Mouse (Mus musculus) T-helper 17 cell (primary cell): Measurements from ENCODE around the gene Ddah2.

ENCODE experiments used
- in situ Hi-C, 2 experiments: fragments of 300-600 bp; cut with MboI, MseI; formaldehyde crosslinking; loops; 1 replicate in 1 of 2; 2 replicates in 1 of 2; pipeline ENCODE4 v1.15.1; 2025; ENCODE audit warnings: high pct_unique_total_duplicates in 2 of 2

Gene Ddah2

DNA sequence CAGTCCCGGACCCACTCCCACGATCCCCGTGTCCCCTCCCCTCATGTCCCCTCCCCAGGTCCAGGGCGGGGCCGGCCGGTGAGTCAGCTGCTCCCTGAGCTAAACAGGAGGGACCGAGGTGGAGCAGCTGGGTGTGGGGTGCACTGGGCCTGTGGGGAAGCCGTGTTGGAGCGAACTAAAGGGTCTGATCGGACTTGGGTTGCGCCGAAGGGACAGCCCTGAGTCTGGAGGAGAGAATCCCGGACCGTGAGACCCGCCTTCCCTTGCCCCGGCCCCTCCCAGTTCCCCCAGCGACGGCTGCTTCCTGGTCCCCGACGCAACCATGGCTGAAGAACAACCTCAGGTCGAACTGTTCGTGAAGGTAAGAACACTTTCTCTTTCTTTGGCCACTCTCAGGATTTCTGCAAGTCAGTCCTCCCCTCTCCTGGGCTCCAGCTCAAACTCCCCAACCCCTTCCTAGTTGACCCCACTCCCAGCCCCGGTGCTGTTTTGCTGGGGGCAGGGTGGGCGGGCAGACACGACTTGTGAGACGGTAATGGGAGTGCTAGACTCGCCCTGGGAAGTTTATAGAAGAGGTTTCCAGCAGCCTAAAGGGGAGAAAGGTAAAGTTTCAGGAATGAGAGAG, 8.6 kb upstream of the Ddah2 start:
- in situ Hi-C loops = loop anchor here in 1 of 2 experiments (10.0 kb wide), 1 partner anchor 805 kb away; no protein-coding TSS in a partner anchor

DNA sequence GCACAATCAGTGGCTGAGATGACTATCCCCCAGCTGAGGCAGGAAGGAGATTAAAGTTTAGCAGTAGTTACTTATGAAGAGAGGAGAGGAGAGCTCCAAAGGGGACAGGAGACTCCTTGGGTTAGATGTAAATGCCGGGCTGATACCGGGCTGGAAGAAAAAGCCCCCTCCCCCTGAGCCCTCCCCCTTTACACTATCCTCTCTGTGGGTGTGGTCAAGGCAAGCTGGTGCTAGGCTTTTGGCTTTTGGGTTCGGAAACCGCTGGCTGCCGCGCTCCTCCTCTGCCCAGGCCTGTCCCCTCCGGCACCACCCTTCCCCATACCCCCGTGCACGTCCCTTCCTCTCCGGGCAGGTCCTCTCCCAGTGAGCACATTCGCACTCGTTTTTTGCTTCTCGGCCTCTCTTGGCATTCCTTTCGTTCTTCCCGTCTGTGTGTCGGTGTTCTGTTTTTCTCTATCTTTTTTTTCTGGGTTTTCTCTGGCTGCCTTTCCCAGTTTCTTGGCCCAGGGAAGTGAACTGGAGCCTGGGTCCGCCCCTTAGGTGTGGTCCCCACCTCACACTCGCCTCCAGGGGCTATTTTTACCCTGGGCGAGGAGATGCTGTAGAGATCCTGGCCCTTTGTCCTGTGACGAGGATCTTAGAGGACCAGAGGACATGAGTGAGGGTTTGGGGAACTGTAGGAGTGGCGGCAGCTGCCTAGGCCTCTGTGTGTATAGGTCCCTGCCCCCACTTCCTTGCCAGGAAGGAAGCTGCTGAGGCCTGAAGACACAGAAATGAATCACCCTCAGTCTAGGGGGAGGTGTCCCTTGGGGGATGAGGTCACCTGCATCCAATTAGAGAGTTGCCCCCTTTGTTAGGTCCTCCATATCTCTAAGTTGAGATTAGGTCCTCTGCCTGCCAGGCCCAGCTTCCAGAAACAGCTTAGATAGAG, 7.4 kb upstream of the Ddah2 start:
- in situ Hi-C loops = loop anchor here in 1 of 2 experiments (10.0 kb wide), 1 partner anchor 803 kb away; no protein-coding TSS in a partner anchor

DNA sequence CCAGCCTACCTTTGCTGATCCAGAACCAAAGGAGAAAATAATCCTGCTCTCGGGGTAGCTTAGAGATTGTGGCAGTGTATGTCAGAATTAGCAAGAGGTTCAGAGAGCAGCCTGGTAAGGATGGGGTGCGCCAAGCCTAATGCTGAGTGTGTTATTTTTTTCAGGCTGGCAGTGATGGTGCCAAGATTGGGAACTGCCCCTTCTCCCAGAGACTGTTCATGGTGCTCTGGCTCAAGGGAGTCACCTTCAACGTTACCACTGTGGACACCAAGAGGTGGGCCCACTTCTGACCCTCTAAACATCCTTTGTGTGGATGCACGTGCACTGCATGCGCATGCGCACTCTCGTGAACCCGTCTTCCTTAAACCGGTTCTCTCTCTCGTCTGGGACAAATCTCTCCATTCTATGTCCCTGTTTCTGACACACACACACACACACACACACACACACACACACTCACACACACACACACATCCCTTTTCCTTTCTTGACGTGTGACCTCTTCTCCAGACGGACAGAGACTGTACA, 6.5 kb upstream of the Ddah2 start:
- in situ Hi-C loops = loop anchor here in 1 of 2 experiments (10.0 kb wide), 1 partner anchor 802 kb away; no protein-coding TSS in a partner anchor

DNA sequence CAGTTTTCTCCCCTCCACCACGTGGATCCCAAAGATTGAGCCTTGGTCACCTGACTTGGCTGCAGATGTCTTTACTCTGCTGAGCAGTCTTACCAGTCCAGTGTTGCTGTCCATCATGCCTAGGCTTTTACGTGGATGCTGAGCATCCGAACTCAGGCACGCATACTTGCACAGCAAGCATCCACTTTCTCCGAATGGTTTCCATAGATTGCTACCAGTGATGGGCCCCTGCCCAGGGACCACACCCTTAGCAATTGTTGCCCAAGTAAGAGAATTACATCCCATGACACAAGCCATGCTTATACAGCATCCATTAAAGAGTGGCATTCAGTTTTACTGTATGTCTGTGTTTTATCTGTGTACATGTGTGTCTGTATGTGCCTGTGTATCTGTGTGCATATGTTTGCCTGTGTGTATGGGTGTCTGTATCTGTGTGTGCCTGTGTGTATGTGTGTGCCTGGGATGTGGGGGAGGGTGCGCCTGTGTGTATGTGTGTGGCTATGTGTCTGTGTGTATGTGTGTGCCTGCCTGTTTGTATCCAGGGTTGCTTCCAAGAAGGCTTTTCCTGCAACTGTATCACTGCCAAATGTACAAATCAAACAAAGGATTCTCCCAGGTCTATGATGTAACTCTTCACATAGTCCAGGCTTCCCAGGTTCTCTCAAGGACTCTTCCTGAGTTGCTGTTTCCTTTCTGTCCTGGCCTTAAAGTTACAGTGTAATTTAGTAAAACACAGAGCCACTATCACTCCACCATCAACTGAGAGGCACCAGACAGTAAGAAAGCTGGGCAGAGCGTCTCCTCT, 2.9 kb upstream of the Ddah2 start:
- in situ Hi-C loops = loop anchor here in 1 of 2 experiments (10.0 kb wide), 1 partner anchor 799 kb away; no protein-coding TSS in a partner anchor

- in situ Hi-C loops = loop anchor here in 1 of 2 experiments (10.0 kb wide), 1 partner anchor 798 kb away; no protein-coding TSS in a partner anchor
Measured at GRCm38 (mm10) chr17:35057090-35057489, 1.7 kb upstream of the Ddah2 start.

- in situ Hi-C loops = loop anchor here in 1 of 2 experiments (10.0 kb wide), 1 partner anchor 796 kb away; no protein-coding TSS in a partner anchor
Measured at GRCm38 (mm10) chr17:35058316-35058715, 519 bp upstream of the Ddah2 start.

GRCm38 (mm10) chr17:35060071-35060470, 1.2 kb downstream of the Ddah2 start:
- in situ Hi-C loops = loop anchor here (5.0 kb wide), 1 partner anchor 38 kb away; no protein-coding TSS in a partner anchor

DNA sequence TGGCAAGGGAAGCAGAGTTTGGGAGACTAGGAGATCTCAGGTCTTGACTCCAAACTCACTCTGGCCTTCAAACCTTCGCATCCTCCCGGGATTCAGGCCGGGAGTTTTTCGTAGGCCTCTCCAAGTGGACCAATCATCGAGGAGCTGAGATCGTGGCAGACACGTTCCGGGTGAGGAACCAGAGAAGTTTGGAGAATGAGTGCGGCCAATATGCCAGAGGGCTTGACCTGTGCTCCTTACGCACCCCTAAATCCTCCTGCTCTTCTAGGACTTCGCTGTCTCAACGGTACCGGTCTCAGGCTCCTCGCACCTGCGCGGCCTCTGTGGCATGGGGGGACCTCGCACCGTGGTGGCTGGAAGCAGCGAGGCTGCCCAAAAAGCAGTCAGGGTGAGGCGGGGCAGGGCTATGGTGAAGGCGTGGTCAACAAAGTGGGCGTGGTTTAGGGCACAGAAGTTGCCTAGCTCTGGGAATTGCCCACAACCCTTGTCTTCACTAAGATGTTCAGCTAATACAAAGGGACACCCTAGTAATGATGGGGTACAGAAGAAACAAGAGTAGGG, 2.0 kb downstream of the Ddah2 start:
- in situ Hi-C loops = loop anchor here (5.0 kb wide), 1 partner anchor 39 kb away; no protein-coding TSS in a partner anchor

DNA sequence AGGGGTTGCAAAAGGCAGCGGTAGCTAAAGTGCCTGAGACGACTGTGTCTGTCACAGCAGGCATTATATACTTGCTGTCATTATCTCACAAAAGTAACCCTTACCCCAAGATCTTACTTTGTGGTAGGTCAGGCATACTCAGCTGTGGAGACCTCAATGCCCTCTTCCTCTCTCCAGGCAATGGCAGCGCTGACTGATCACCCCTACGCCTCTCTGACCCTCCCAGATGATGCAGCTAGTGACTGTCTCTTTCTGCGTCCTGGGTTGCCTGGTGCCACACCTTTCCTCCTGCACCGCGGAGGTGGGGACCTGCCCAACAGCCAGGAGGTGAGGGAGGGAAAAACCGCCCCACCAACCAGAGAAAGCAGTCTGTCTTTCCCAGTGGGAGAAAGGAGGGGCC, 2.5 kb downstream of the Ddah2 start:
- in situ Hi-C loops = loop anchor here (5.0 kb wide), 1 partner anchor 39 kb away; no protein-coding TSS in a partner anchor

- in situ Hi-C loops = loop anchor here (5.0 kb wide), 1 partner anchor 41 kb away; no protein-coding TSS in a partner anchor
Measured at GRCm38 (mm10) chr17:35063466-35063865, 4.6 kb downstream of the Ddah2 start.

DNA sequence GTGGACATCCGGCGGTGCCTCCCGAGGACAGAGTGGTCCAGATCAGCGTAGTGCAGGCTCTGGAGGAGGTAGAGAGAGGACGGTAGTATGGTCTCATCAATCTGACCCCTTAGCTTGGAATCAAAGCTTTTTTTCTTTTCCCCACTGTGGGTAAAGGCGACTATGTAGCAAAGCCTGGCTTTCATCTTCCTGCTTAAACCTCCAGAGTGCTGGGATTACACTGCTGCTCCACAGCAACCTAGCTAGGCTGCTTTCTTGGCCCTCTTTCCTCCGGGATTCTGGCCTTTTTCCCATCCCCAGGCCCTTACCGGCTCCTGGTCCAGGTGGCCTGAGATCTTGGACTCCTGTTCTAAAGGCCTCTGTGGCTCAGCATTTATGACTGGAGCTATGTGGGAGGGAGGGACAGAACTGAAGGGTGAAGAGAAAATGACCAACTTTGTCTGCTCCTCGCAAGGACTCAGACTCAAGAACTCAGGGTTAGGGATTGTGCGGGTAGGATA, 5.6 kb downstream of the Ddah2 start:
- in situ Hi-C loops = loop anchor here (5.0 kb wide), 1 partner anchor 42 kb away; no protein-coding TSS in a partner anchor

- in situ Hi-C loops = loop anchor here (5.0 kb wide), 1 partner anchor 43 kb away; no protein-coding TSS in a partner anchor
Measured at GRCm38 (mm10) chr17:35064951-35065947, 6.4 kb downstream of the Ddah2 start, which contains the start of gene Ly6g6c. Ly6g6c (plus strand) TSS chr17:35065388.

GRCm38 (mm10) chr17:35066084-35066483, 7.2 kb downstream of the Ddah2 start, which contains the start of gene Mpig6b:
Mpig6b (minus strand) TSS chr17:35066184.
- in situ Hi-C loops = no loop called here

- in situ Hi-C loops = no loop called here
Measured at GRCm38 (mm10) chr17:35068213-35068914, 9.5 kb downstream of the Ddah2 start.

- in situ Hi-C loops = no loop called here
Measured at GRCm38 (mm10) chr17:35070556-35071229, 11.9 kb downstream of the Ddah2 start.

DNA sequence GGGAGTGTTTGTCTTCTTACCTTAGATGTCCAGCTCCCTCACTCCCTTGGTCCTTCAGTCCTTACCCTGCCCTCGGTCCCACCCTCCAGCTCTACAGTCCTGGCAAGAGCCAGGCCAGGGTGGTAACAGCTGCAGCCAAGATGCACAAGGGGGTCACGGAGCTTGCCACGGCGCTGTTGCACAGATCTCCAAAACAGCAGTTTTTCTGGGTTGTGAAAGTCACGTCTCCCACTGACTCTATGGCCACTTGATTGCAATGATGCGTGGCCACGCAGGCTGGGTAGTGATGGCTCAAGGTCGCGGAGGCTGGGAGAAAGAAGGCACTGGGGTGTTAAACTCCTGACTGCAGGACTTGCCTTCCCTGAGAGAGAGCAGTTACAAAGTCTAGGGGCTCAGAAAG, 12.6 kb downstream of the Ddah2 start:
- in situ Hi-C loops = no loop called here

DNA sequence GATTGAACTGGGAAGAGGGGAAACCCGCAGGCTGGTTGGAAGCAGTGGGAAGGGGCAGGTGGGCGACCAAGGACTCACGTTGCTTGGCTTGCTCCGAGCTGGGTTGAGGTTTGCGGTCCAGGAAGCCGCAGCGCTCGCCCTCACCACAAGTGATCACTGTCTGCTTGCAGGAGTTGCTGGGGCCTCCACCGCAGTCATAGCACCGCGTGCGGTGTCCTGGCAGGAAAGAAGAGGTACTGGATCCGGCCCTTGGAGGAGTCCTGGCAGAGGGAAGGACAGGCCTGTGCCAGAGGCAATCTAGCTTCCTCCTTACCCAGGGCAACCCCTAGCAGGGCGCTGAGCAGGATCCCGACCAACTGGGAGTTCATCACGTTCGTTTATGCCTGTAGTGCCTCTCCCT, 15.3 kb downstream of the Ddah2 start:
- in situ Hi-C loops = no loop called here
